Mouse (Mus musculus) hindbrain, embryonic 14.5 days (tissue): ENCODE measurements at regions not wholly inside any gene's neighbourhood (a gene's known extent, or its start where the extent isn't known, plus 50 kb on each side); places are given as distances from the start of the nearest gene placed in this dataset.
"Not testable (repeated sequence)": the region's sequence is repeated elsewhere in the genome, so short reads cannot be mapped to it uniquely, and the experiment has no call there.

Experiments used
- ATAC-seq: fragments of 200-750 bp; cut with Nextera tagmentation; 2 replicates; pipeline ENCODE4 v1.8.0; 2017; ENCODE audit warnings: moderate number of reproducible peaks, mild to moderate bottlenecking, moderate TSS enrichment, moderate library complexity; ENCODE audit not compliant: low FRiP score
- DNase-seq: peaks from one replicate; pipeline ENCODE4 v3.0.0-alpha.2; 2015; ENCODE audit warnings: low spot score
- H3K27ac ChIP-seq: fragments of 300-500 bp; sonication (generic); 2 replicates; pipeline ENCODE4 v1.5.1; 2014; ENCODE audit warnings: mild to moderate bottlenecking, moderate library complexity
- H3K27me3 ChIP-seq: fragments of 300-500 bp; sonication (generic); 2 replicates; pipeline ENCODE4 v1.6.1; 2014; ENCODE audit warnings: mild to moderate bottlenecking, low read length, mixed read lengths; ENCODE audit not compliant: control insufficient read depth, insufficient read depth
- H3K36me3 ChIP-seq: fragments of 300-500 bp; sonication (generic); replicated peaks from 2 replicates; pipeline ENCODE4 v1.6.1; 2014; ENCODE audit not compliant: control insufficient read depth, insufficient read depth
- H3K4me1 ChIP-seq: fragments of 300-500 bp; sonication (generic); replicated peaks from 2 replicates; pipeline ENCODE4 v1.6.1; 2014; ENCODE audit warnings: antibody characterized with exemption, low read length, mixed read lengths; ENCODE audit not compliant: control insufficient read depth, insufficient read depth
- H3K4me2 ChIP-seq: fragments of 300-500 bp; sonication (generic); replicated peaks from 2 replicates; pipeline ENCODE4 v1.6.1; 2014; ENCODE audit warnings: mild to moderate bottlenecking, moderate library complexity
- H3K4me3 ChIP-seq: fragments of 300-500 bp; sonication (generic); replicated peaks from 2 replicates; pipeline ENCODE4 v1.5.1; 2014; ENCODE audit warnings: mild to moderate bottlenecking, low read length
- H3K9ac ChIP-seq: fragments of 300-500 bp; sonication (generic); 2 replicates; pipeline ENCODE4 v1.6.1; 2014
- H3K9me3 ChIP-seq: fragments of 300-500 bp; sonication (generic); 2 replicates; pipeline ENCODE4 v1.6.1; 2016; ENCODE audit warnings: low read length; ENCODE audit not compliant: control insufficient read depth
- WGBS: fragments of 180-500 bp; shearing (Covaris S2); extraction: QIAGEN DNeasy Blood & Tissue Kit; methylation state at CpG from one replicate; pipeline ENCODE4 v1.1.7; 2014; 5-methylcytosine and 5-hydroxymethylcytosine counted together

DNA sequence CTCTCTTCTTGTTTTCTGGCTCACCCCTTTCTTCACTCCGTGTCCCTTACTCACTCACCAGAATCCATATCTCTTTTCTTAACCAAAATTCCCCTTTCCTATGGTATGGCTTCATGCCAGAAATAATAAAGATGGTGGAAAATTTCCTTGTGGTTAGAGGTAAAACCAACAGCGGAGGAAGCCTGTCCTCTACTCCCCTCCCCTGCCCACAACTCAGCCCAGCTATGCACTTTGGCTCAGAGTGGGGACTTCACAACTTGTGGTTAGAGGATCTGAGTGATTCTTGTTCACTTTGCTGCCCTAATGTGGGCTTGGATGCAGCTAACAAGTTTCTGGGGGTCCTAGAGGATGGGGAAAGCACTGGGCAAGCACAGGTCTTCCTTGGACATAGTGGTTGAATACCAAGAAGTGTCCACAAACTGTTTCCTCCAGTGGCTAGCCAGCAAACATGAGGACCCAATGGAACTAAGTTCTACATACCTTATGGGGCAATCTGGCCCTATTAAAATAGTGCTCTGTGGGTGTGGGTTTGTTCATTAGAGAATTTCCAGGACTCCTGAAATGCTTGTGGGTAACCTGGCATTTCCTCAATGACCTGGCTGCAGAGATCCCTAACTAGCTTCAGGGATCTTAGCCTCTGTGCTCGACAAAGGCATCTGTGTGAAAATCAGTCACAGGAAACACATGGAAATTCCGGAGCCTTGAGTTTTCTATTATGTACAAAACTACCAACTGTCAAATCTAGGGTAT is 118.9 kb upstream of the Rasgrp1 start:
- ATAC-seq (no peak), DNase-seq (no peak)
- no peak overlapping the region for H3K4me2 ChIP-seq
- 0 out of 2 replicates have a peak, but pooled peaks cover 3% of the 10 kb centered on the region for H3K4me1 ChIP-seq
- H3K27ac ChIP-seq = no peak overlapping the region
- H3K27me3 ChIP-seq = no peaks in the 10 kb centered on the region
- H3K9ac ChIP-seq = no peak overlapping the region
- WGBS = 82% methylated on average over 4 of the region's 4 CpGs
- no peak overlapping the region for H3K4me3 ChIP-seq
- H3K36me3 ChIP-seq = no peaks in the 10 kb centered on the region
- no peaks in the 10 kb centered on the region for H3K9me3 ChIP-seq

DNA sequence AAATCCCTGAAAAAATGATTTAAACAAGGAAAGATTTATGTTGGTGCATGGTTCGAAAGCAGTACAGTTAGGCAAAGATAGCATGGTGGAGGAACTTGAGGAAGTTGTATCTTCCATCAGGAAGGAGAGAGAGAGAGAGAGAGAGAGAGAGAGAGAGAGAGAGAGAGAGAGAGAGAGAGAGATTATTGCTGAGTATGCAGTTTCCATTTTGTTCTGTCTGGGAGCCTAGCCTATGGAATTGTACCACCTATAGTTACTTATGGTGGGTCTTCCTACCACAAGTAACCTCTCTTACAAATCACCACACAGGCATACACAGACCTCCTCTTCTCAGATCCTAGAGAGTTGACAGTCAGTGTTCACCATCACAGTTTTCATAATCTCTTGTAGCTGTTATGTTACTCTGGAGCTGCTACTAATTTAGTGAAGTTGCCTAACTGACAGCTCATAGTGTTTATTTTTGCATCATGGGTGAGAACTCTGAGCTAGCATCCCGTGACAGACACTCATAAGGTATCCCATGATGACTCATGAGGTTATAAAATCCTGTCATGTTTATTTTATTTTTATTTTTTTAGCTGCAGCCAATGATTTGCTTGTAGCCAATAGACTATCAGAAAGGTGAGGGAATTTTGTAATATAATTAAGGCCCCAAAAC is 132.2 kb upstream of the Rasgrp1 start:
- ATAC-seq = no peak
- Histone ChIP-seq H3K4me2 (no peak overlapping the region), H3K27ac (no peak overlapping the region), H3K27me3 (no peaks in the 10 kb centered on the region), H3K9ac (no peak overlapping the region), H3K4me3 (no peak overlapping the region), H3K4me1 (no peaks in the 10 kb centered on the region), H3K9me3 (no peaks in the 10 kb centered on the region), H3K36me3 (no peaks in the 10 kb centered on the region)
- WGBS = 91% methylated on average over 2 of the region's 2 CpGs
- DNase-seq = no peak

DNA sequence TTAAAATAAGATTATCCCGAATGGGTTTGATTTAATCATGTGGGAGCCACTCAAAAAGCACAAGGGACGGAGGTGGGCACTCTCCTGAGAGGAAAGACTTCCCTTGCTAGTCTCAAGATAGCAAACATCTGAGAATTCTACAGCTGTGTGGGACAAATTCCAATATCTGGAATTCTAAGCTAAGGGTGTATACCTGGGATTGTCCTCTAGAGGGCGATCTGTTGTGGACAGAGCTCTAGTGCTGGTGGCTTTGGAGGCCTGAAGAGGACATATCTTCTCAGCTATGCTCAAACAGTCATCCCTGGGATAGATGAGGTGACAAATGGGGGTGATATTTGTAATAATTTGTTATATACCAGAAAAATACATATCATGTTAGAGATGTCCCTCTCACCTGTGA is 132.8 kb upstream of the Rasgrp1 start:
- H3K27ac ChIP-seq = no peak overlapping the region

DNA sequence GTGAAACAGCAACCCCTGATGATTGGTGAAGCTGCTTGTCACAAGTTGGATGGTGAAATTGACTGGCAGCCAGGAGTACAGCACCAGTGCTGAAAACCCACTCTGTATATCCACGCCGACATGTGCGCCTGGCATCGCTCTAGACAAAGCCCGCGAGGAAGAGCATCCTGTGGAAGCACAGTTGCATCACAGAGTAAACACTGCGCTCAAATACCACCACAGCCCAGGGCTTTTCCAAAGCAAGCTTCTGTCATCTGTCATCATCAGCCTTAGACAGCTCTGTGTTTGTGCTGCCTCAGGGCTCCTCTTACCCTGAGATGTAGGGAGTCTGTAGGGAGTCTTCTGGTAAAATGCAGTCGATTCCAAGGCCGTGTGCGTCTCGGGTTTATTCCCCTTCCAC is 134.7 kb upstream of the Rasgrp1 start:
- ATAC-seq = 0 out of 2 replicates have a peak, but pooled peaks have one; percentile 59
- 75% methylated on average over 11 of the region's 11 CpGs for WGBS

More for the DNA sequence above, 132.8 kb upstream of the Rasgrp1 start:
- Histone ChIP-seq H3K9ac (no peak overlapping the region), H3K4me3 (no peak overlapping the region), H3K4me1 (no peaks in the 10 kb centered on the region), H3K36me3 (no peaks in the 10 kb centered on the region), H3K9me3 (no peaks in the 10 kb centered on the region), H3K27me3 (no peaks in the 10 kb centered on the region), H3K4me2 (no peak overlapping the region)
- WGBS = 48% methylated on average over 3 of the region's 3 CpGs
- no peak for ATAC-seq
- no peak for DNase-seq

DNA sequence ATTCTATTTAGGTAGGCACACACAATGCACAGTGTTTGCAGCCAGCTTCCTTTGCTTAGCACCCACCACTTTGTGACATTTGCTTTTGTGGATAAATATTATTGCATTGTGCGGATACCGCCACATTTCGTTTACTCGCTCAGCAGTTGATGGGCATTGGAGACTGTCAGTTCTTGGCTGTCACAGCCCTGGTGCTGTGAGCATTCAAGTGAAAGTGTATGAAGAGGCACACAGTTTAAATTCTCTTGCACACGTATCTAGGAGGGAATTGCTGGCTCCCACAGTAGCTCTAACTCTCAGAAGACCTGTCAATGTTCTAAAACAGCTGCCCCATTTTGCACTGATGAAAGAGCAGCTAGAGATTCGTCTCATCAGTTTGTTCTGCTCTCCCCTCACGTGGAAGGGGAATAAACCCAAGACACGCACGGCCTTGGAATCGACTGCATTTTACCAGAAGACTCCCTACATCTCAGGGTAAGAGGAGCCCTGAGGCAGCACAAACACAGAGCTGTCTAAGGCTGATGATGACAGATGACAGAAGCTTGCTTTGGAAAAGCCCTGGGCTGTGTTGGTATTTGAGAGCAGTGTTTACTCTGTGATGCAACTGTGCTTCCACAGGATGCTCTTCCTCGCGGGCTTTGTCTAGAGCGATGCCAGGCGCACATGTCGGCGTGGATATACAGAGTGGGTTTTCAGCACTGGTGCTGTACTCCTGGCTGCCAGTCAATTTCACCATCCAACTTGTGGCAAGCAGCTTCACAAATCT is 136.6 kb upstream of the Rasgrp1 start:
- peak; percentile 60; the same call in 1 of the 2 replicates for ATAC-seq
- H3K27me3 ChIP-seq, H3K9me3 ChIP-seq, H3K36me3 ChIP-seq, H3K4me1 ChIP-seq, H3K27ac ChIP-seq, H3K4me2 ChIP-seq, DNase-seq, H3K4me3 ChIP-seq, H3K9ac ChIP-seq: not testable (repeated sequence)
- 68% methylated on average over 12 of the region's 16 CpGs for WGBS

More for the DNA sequence above, 134.7 kb upstream of the Rasgrp1 start:
- not testable (repeated sequence) for H3K4me1 ChIP-seq, H3K9me3 ChIP-seq, H3K9ac ChIP-seq, DNase-seq, H3K4me3 ChIP-seq, H3K4me2 ChIP-seq, H3K27ac ChIP-seq, H3K27me3 ChIP-seq, H3K36me3 ChIP-seq

DNA sequence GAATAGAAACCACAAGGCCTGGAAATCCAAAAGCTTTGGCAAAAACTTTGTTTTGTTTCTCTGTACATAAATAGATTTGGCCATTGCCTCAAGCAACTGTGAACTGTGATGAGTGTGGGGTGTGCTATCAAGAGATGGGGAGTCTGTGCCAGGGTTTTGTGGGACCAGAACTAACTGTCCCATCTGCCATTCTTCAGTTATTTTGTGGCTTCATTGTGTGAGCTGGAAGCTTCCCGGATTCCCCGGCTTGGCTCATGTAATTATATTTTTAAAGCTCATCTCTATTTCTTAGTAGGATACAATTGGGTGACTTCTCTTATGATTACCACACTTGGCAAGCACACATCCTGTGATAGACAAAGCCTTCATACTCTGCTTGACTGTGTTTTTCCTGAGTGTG is 143.6 kb upstream of the Rasgrp1 start:
- no peak overlapping the region for H3K9ac ChIP-seq
- H3K4me2 ChIP-seq = no peak overlapping the region
- DNase-seq = no peak
- no peaks in the 10 kb centered on the region for H3K9me3 ChIP-seq
- ATAC-seq = no peak
- no peaks in the 10 kb centered on the region for H3K36me3 ChIP-seq
- WGBS = 90% methylated on average over 2 of the region's 2 CpGs
- no peak overlapping the region for H3K4me3 ChIP-seq
- no peaks in the 10 kb centered on the region for H3K4me1 ChIP-seq
- no peaks in the 10 kb centered on the region for H3K27me3 ChIP-seq
- H3K27ac ChIP-seq = no peak overlapping the region

DNA sequence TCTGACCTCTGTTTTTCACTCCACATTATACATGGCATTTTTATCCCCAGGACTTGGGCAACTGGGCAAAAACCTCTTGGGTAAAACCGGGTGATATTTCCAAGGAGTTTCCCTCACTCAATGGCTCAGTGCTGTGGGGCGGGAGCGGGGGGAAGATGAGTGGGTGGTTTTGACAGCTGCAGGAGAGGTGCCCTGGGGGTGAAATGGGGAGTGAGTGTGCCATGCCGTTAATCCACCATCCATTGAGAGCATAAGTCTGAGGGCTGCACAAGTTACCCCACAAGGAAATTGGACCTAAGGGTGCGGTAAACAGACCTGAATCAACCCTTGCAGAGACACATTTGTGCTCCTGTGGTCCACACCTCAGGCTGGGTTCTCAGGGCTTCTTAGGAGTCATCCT is 155.8 kb upstream of the Rasgrp1 start:
- WGBS = 92% methylated on average over 5 of the region's 5 CpGs
- H3K4me1 ChIP-seq = no peaks in the 10 kb centered on the region
- no peak for ATAC-seq
- no peak for DNase-seq
- H3K27me3 ChIP-seq = no peaks in the 10 kb centered on the region
- H3K9me3 ChIP-seq = no peaks in the 10 kb centered on the region
- no peak overlapping the region for H3K4me3 ChIP-seq
- no peak overlapping the region for H3K4me2 ChIP-seq
- no peak overlapping the region for H3K27ac ChIP-seq
- no peaks in the 10 kb centered on the region for H3K36me3 ChIP-seq
- no peak overlapping the region for H3K9ac ChIP-seq

DNA sequence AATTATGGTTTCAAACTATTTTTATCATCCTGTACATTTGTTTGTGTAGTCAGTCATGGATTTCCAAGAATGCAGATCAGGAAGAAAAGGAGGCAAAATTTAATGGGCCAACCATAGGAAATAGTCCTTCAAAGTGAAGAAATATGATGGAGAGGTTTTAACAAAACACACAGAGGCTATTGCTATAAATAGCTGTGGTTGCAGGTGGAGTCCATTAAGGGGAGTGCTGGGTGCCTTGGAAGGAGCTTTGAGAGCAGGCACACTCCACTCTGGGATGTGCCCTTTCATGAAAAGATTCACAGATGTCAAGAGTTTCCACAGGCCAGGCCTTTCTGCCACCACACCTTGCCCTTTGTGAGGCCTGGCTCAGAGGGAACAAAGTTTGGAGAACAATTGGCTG is 159.8 kb upstream of the Rasgrp1 start:
- H3K27ac ChIP-seq = no peak overlapping the region
- no peak for ATAC-seq
- no peak overlapping the region for H3K4me3 ChIP-seq
- no peaks in the 10 kb centered on the region for H3K4me1 ChIP-seq
- H3K36me3 ChIP-seq = no peaks in the 10 kb centered on the region
- H3K9ac ChIP-seq = no peak overlapping the region
- DNase-seq = no peak
- no peak overlapping the region for H3K4me2 ChIP-seq
- no peaks in the 10 kb centered on the region for H3K27me3 ChIP-seq
- H3K9me3 ChIP-seq = no peaks in the 10 kb centered on the region

DNA sequence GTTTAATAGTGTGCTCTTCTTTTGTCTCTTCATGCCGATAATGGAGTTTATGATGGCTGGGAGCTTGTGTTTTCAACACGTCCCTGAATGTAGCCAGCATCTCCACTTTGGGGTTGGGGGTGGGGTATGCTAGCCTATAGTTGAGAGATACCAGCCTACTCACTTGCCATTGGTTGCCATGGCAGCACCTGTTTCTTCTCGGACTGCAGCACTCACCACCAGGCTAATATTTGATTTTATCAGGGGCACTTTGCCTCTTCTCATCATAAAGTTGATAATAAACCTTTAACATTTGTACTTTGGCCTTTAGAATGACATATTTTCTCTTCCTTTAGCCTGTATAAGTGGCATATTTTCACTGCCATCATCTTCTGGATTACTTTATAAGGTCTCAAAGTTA is 168.9 kb upstream of the Rasgrp1 start:
- Histone ChIP-seq H3K4me3 (no peak overlapping the region), H3K27me3 (no peaks in the 10 kb centered on the region), H3K4me1 (no peaks in the 10 kb centered on the region), H3K4me2 (no peak overlapping the region), H3K27ac (no peak overlapping the region), H3K9ac (no peak overlapping the region), H3K36me3 (no peaks in the 10 kb centered on the region), H3K9me3 (no peaks in the 10 kb centered on the region)
- 63% methylated on average over 3 of the region's 3 CpGs for WGBS
- no peak for DNase-seq
- no peak for ATAC-seq
